Comparison of ENCODE assay signal across 8 mouse cellular contexts in the genomic region with DNA sequence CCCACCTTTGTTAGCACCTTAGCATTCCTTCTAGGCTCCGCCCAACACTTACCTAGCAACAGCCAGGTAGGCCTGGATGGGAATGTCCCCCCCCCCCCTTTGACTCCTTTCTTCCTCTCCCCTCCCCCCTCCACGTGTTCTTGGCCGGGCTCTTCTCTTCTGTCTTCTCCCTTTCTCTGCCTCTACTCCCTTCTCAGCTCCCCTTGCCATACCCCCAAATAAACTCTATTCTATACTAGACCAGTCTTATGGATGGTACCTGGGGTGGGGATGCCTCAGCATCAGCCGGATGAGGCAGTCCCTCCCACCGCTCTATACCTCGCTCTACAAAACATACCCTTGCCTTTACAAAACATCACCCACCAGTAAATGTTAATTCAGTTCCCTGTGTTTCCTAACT. TPM values are rescaled to one million over a fixed set of nuclear protein-coding genes. Genes with fewer than 3 reads are reported as not detected.
DNase-seq lines count a peak whose midpoint lies in the region; ATAC-seq and TF ChIP-seq lines count a peak whose summit lies in the region.

No protein-coding gene starts in this region.

- DNase-seq in liver, postnatal 0 days: peak; percentile 14
- no peak for DNase-seq in adrenal gland, postnatal 25 days
- DNase-seq in urinary bladder, postnatal 36 days (ENCODE audit: low spot score in 2 of 2): no peak
- no peak for DNase-seq in frontal cortex, postnatal 25 days (ENCODE audit: low spot score in 2 of 2)

- H3K27ac ChIP-seq in forebrain, embryonic 15.5 days (replicated peaks): no peak overlapping the region
- no peak overlapping the region for H3K27ac ChIP-seq in liver, postnatal 0 days (ENCODE audit: low read depth)

- no peak for ATAC-seq in erythroblast, adult 5-6 weeks (replicated peaks; ENCODE audit: low FRiP score, poor library complexity, severe bottlenecking)
- ATAC-seq in forebrain, embryonic 15.5 days (replicated peaks): no peak
- no peak for ATAC-seq in liver, postnatal 0 days

- peak overlapping the region; percentile 65 for H3K4me2 ChIP-seq in forebrain, embryonic 15.5 days (replicated peaks)
- H3K4me2 ChIP-seq in liver, postnatal 0 days (ENCODE audit: low read depth, low read length): peak overlapping the region; percentile 82

- no peak for TF ChIP-seq EP300 in liver, postnatal 0 days (IDR thresholded peaks at IDR 0.05; ENCODE audit: low read depth)

- peaks cover 7% of the 10 kb centered on the region for H3K36me3 ChIP-seq in erythroblast, embryonic 14.5 days (ENCODE audit: control insufficient read depth)
- peaks cover 16% of the 10 kb centered on the region for H3K36me3 ChIP-seq in E14TG2a.4 (ENCODE audit: insufficient read depth, low read length)
- H3K36me3 ChIP-seq in forebrain, embryonic 15.5 days: no peaks in the 10 kb centered on the region
- no peaks in the 10 kb centered on the region for H3K36me3 ChIP-seq in liver, postnatal 0 days (replicated peaks; ENCODE audit: insufficient read depth, low read length)

- TF ChIP-seq CTCF in E14TG2a.4 (conservative IDR thresholded peaks at IDR 0.05; ENCODE audit: low read length): no peak
- no peak for TF ChIP-seq CTCF in liver, postnatal 0 days (IDR thresholded peaks at IDR 0.05; ENCODE audit: low read depth)

- H3K4me3 ChIP-seq in erythroblast, embryonic 14.5 days (replicated peaks): peak overlapping the region; percentile 89
- peak overlapping the region; percentile 95 for H3K4me3 ChIP-seq in E14TG2a.4 (replicated peaks; ENCODE audit: low read length)
- H3K4me3 ChIP-seq in forebrain, embryonic 15.5 days: peak overlapping the region; percentile 78
- H3K4me3 ChIP-seq in liver, postnatal 0 days (ENCODE audit: low read depth, low read length): peak overlapping the region; percentile 83

- H3K9ac ChIP-seq in forebrain, embryonic 15.5 days (replicated peaks): peak overlapping the region; percentile 71; the same call in 1 of the 2 replicates
- peak overlapping the region; percentile 90 for H3K9ac ChIP-seq in liver, postnatal 0 days (replicated peaks)

- no peaks in the 10 kb centered on the region for H3K27me3 ChIP-seq in erythroblast, embryonic 14.5 days (ENCODE audit: control insufficient read depth)
- no peaks in the 10 kb centered on the region for H3K27me3 ChIP-seq in E14TG2a.4 (ENCODE audit: insufficient read depth, low read length)
- no peaks in the 10 kb centered on the region for H3K27me3 ChIP-seq in forebrain, embryonic 15.5 days
- H3K27me3 ChIP-seq in liver, postnatal 0 days (ENCODE audit: insufficient read depth, low read length): no peaks in the 10 kb centered on the region

- peaks cover 27% of the 10 kb centered on the region for H3K4me1 ChIP-seq in erythroblast, embryonic 14.5 days (ENCODE audit: control insufficient read depth)
- H3K4me1 ChIP-seq in E14TG2a.4 (replicated peaks; ENCODE audit: low read depth, low read length): peaks cover 18% of the 10 kb centered on the region
- H3K4me1 ChIP-seq in forebrain, embryonic 15.5 days: peaks cover 27% of the 10 kb centered on the region
- H3K4me1 ChIP-seq in liver, postnatal 0 days (ENCODE audit: insufficient read depth): peaks cover 10% of the 10 kb centered on the region

- 12% methylated on average over 6 of the region's 6 CpGs for WGBS in forebrain, embryonic 15.5 days
- WGBS in liver, postnatal 0 days (ENCODE audit: insufficient replicate concordance): 18% methylated on average over 6 of the region's 6 CpGs

- no peaks in the 10 kb centered on the region for H3K9me3 ChIP-seq in erythroblast, embryonic 14.5 days (ENCODE audit: control insufficient read depth, low read length)
- H3K9me3 ChIP-seq in E14TG2a.4 (ENCODE audit: low read length): no peaks in the 10 kb centered on the region
- no peaks in the 10 kb centered on the region for H3K9me3 ChIP-seq in forebrain, embryonic 15.5 days
- H3K9me3 ChIP-seq in liver, postnatal 0 days (ENCODE audit: low read length): no peaks in the 10 kb centered on the region

RNA-seq across cellular contexts. Expression of a gene that starts 1.0 kb away (rescaled TPM):
- polyA plus RNA-seq in erythroblast, embryonic 14.5 days (2012): 1.3 TPM in 2 replicates
- total RNA-seq in erythroblast, adult 5-6 weeks (2015; ENCODE audit: low replicate concordance): 15.4 and 29.9 TPM in 2 replicates
- 25.6 and 33.6 TPM in 2 replicates for total RNA-seq in erythroblast, adult 5-6 weeks (2017; ENCODE audit: low replicate concordance)
- polyA plus RNA-seq in forebrain, embryonic 15.5 days (2015; fragmentation: Nextera tagmentation; extraction: Ambion mirVana): 70.9 and 71.1 TPM in 2 replicates
- polyA plus RNA-seq in liver, postnatal 0 days (2015; fragmentation: Nextera tagmentation; extraction: Ambion mirVana): 12.3 and 12.4 TPM in 2 replicates
- 39.1 and 49.7 TPM in 2 replicates for total RNA-seq in adrenal gland, postnatal 25 days (2021)

RNA-seq across cellular contexts. Expression of a gene that starts 38.1 kb away (rescaled TPM):
- polyA plus RNA-seq in erythroblast, embryonic 14.5 days (2012): 0.17 and 0.18 TPM in 2 replicates
- 18.6 and 28.8 TPM in 2 replicates for total RNA-seq in erythroblast, adult 5-6 weeks (2015; ENCODE audit: low replicate concordance)
- total RNA-seq in erythroblast, adult 5-6 weeks (2017; ENCODE audit: low replicate concordance): 17.6 and 22.8 TPM in 2 replicates
- 37.6 TPM in 2 replicates for polyA plus RNA-seq in forebrain, embryonic 15.5 days (2015; fragmentation: Nextera tagmentation; extraction: Ambion mirVana)
- polyA plus RNA-seq in liver, postnatal 0 days (2015; fragmentation: Nextera tagmentation; extraction: Ambion mirVana): 7.2 TPM in 2 replicates
- total RNA-seq in adrenal gland, postnatal 25 days (2021): 41.2 and 41.8 TPM in 2 replicates
